Mouse (Mus musculus) lung, embryonic 14.5 days (tissue): ENCODE measurements around the gene Phf13. TPM values are rescaled to one million over a fixed set of nuclear protein-coding genes. Genes with fewer than 3 reads are reported as not detected.

Experiments used
- ATAC-seq: fragments of 200-750 bp; cut with Nextera tagmentation; 2 replicates; pipeline ENCODE4 v1.8.0; 2017; ENCODE audit warnings: mild to moderate bottlenecking, moderate TSS enrichment, moderate library complexity; ENCODE audit not compliant: insufficient read depth
- DNase-seq: peaks from one replicate; pipeline ENCODE4 v3.0.0-alpha.2; 2015
- H3K27ac ChIP-seq: fragments of 300-500 bp; sonication (generic); 2 replicates; pipeline ENCODE4 v1.5.1; 2014; ENCODE audit warnings: low read depth, mild to moderate bottlenecking, moderate library complexity
- H3K27me3 ChIP-seq: fragments of 300-500 bp; sonication (generic); 2 replicates; pipeline ENCODE4 v1.6.1; 2014; ENCODE audit warnings: low read length, control low read depth; ENCODE audit not compliant: insufficient read depth
- H3K36me3 ChIP-seq: fragments of 300-500 bp; sonication (generic); 2 replicates; pipeline ENCODE4 v1.6.1; 2014; ENCODE audit warnings: control low read depth; ENCODE audit not compliant: insufficient read depth
- H3K4me1 ChIP-seq: fragments of 300-500 bp; sonication (generic); 2 replicates; pipeline ENCODE4 v1.6.1; 2014; ENCODE audit warnings: antibody characterized with exemption, control low read depth; ENCODE audit not compliant: insufficient read depth
- H3K4me2 ChIP-seq: fragments of 300-500 bp; sonication (generic); 2 replicates; pipeline ENCODE4 v1.6.1; 2014; ENCODE audit warnings: mild to moderate bottlenecking
- H3K4me3 ChIP-seq: fragments of 300-500 bp; sonication (generic); 2 replicates; pipeline ENCODE4 v1.5.1; 2014; ENCODE audit warnings: low read depth, low read length
- H3K9ac ChIP-seq: fragments of 300-500 bp; sonication (generic); 2 replicates; pipeline ENCODE4 v1.6.1; 2014
- H3K9me3 ChIP-seq: fragments of 300-500 bp; sonication (generic); 2 replicates; pipeline ENCODE4 v1.6.1; 2016; ENCODE audit warnings: low read depth, low read length, control low read depth
- CTCF ChIP-seq: IDR thresholded peaks from 2 replicates; pipeline ENCODE4 v1.5.1; 2016; ENCODE audit warnings: antibody characterized with exemption, low read depth
- WGBS: fragments of 180-500 bp; shearing (Covaris S2); extraction: QIAGEN DNeasy Blood & Tissue Kit; methylation state at CpG from one replicate; pipeline ENCODE4 v1.1.7; 2014; 5-methylcytosine and 5-hydroxymethylcytosine counted together
- polyA plus RNA-seq: library from polyadenylated mRNA; unstranded; fragments of >200 nt; fragmentation: Nextera tagmentation; extraction: Ambion mirVana; gene quantifications from 2 replicates; pipeline ENCODE4 v1.2.1, GENCODE M21; 2014

Phf13 gene
- polyA plus RNA-seq, 1 experiment from 2014 or later, result 32.3 TPM

- H3K9me3 ChIP-seq, result no peaks in the 10 kb centered on the region
- H3K27ac ChIP-seq, result peak overlapping the region; percentile 54; the same call in 1 of the 2 replicates
- peaks cover 29% of the 10 kb centered on the region for H3K36me3 ChIP-seq
- H3K27me3 ChIP-seq, result no peaks in the 10 kb centered on the region
- peaks cover 14% of the 10 kb centered on the region for H3K4me1 ChIP-seq
- peak overlapping the region; percentile 98 for H3K4me2 ChIP-seq
- DNase-seq (peak; percentile 34), ATAC-seq (peak; percentile 58)
- peak overlapping the region; percentile 68 for H3K9ac ChIP-seq
- TF ChIP-seq CTCF, result peak; percentile 12; the same call in 1 of the 2 replicates
- peak overlapping the region; percentile 73 for H3K4me3 ChIP-seq
- 1% methylated on average over 39 of the region's 41 CpGs for WGBS
Measured at GRCm38 (mm10) chr4:152026751-152027508, 30.9 kb upstream of the Phf13 start.

GRCm38 (mm10) chr4:152024525-152024924 lies 28.5 kb upstream of the Phf13 start:
- 84% methylated on average over 11 of the region's 11 CpGs for WGBS
- no peak for DNase-seq
- no peak for TF ChIP-seq CTCF
- peaks cover 14% of the 10 kb centered on the region for H3K4me1 ChIP-seq
- no peak for ATAC-seq
- H3K4me3 ChIP-seq, result no peak overlapping the region
- peaks cover 53% of the 10 kb centered on the region for H3K36me3 ChIP-seq
- no peaks in the 10 kb centered on the region for H3K27me3 ChIP-seq
- H3K4me2 ChIP-seq, result no peak overlapping the region
- no peak overlapping the region; the same call in 1 of the 2 replicates for H3K9ac ChIP-seq
- no peaks in the 10 kb centered on the region for H3K9me3 ChIP-seq
- H3K27ac ChIP-seq, result no peak overlapping the region

GRCm38 (mm10) chr4:152022506-152022905 lies 26.4 kb upstream of the Phf13 start:
- Histone ChIP-seq H3K36me3 (peaks cover 73% of the 10 kb centered on the region), H3K27ac (no peak overlapping the region), H3K4me2 (no peak overlapping the region), H3K9ac (no peak overlapping the region), H3K4me1 (peaks cover 10% of the 10 kb centered on the region; the same call in 1 of the 2 replicates), H3K27me3 (no peaks in the 10 kb centered on the region), H3K9me3 (no peaks in the 10 kb centered on the region), H3K4me3 (no peak overlapping the region)
- TF ChIP-seq CTCF, result no peak
- WGBS, result 79% methylated on average over 8 of the region's 8 CpGs
- DNase-seq, result no peak
- no peak for ATAC-seq

GRCm38 (mm10) chr4:152021568-152022097 lies 25.6 kb upstream of the Phf13 start:
- no peaks in the 10 kb centered on the region for H3K27me3 ChIP-seq
- ATAC-seq, result no peak
- peaks cover 80% of the 10 kb centered on the region for H3K36me3 ChIP-seq
- peak overlapping the region; percentile 33 for H3K27ac ChIP-seq
- H3K4me2 ChIP-seq, result no peak overlapping the region
- WGBS, result 71% methylated on average over 12 of the region's 12 CpGs
- no peak overlapping the region for H3K4me3 ChIP-seq
- DNase-seq, result no peak
- no peaks in the 10 kb centered on the region for H3K9me3 ChIP-seq
- no peak overlapping the region for H3K9ac ChIP-seq
- H3K4me1 ChIP-seq, result peaks cover 10% of the 10 kb centered on the region; the same call in 1 of the 2 replicates
- TF ChIP-seq CTCF, result no peak; the same call in 1 of the 2 replicates

GRCm38 (mm10) chr4:152020024-152020423 lies 24.0 kb upstream of the Phf13 start:
- WGBS, result 90% methylated on average over 21 of the region's 21 CpGs
- Histone ChIP-seq H3K27me3 (no peaks in the 10 kb centered on the region), H3K4me2 (no peak overlapping the region), H3K9me3 (no peaks in the 10 kb centered on the region), H3K36me3 (peaks cover 95% of the 10 kb centered on the region), H3K4me3 (no peak overlapping the region), H3K27ac (no peak overlapping the region), H3K9ac (no peak overlapping the region), H3K4me1 (no peaks in the 10 kb centered on the region)
- no peak for DNase-seq
- TF ChIP-seq CTCF, result no peak
- ATAC-seq, result no peak

- Histone ChIP-seq H3K4me1 (no peaks in the 10 kb centered on the region), H3K4me2 (no peak overlapping the region), H3K27ac (no peak overlapping the region), H3K9me3 (no peaks in the 10 kb centered on the region), H3K27me3 (no peaks in the 10 kb centered on the region), H3K36me3 (peaks cover 97% of the 10 kb centered on the region), H3K4me3 (no peak overlapping the region), H3K9ac (no peak overlapping the region)
- DNase-seq, result no peak
- 82% methylated on average over 6 of the region's 6 CpGs for WGBS
- ATAC-seq, result no peak
- TF ChIP-seq CTCF, result no peak
Measured at GRCm38 (mm10) chr4:152019073-152019472, 23.0 kb upstream of the Phf13 start.

- ATAC-seq, result no peak
Measured at GRCm38 (mm10) chr4:152013036-152013813, 17.2 kb upstream of the Phf13 start.

More at GRCm38 (mm10) chr4:152013036-152013813, 17.2 kb upstream of the Phf13 start:
- Histone ChIP-seq H3K9ac (no peak overlapping the region; the same call in 1 of the 2 replicates), H3K4me1 (peaks cover 18% of the 10 kb centered on the region), H3K27me3 (no peaks in the 10 kb centered on the region), H3K27ac (no peak overlapping the region), H3K36me3 (peaks cover 56% of the 10 kb centered on the region), H3K4me2 (no peak overlapping the region), H3K4me3 (no peak overlapping the region), H3K9me3 (no peaks in the 10 kb centered on the region)
- no peak for DNase-seq
- WGBS, result 83% methylated on average over 12 of the region's 12 CpGs
- TF ChIP-seq CTCF, result no peak
